Mouse (Mus musculus) ES-E14 (cell line): Measurements from ENCODE around the gene Gabpb2. TPM values are rescaled to one million over a fixed set of nuclear protein-coding genes. Genes with fewer than 3 reads are reported as not detected.
A peak's percentile ranks its signal among the peaks of the same experiment; 100 is the strongest.
"Not testable (repeated sequence)": the region's sequence is repeated elsewhere in the genome, so short reads cannot be mapped to it uniquely, and the experiment has no call there.

ENCODE experiments used
- DNase-seq: peaks from one replicate; pipeline ENCODE4 v3.0.0-alpha.2; 2013; ENCODE audit warnings: low read depth, low spot score
- H3K27ac ChIP-seq: 2 replicates; pipeline ENCODE4 v1.5.1; 2012; ENCODE audit warnings: low read depth, mild to moderate bottlenecking, low read length, moderate library complexity, mixed read lengths; ENCODE audit not compliant: poor library complexity, insufficient read depth, severe bottlenecking
- H3K36me3 ChIP-seq: 2 replicates; pipeline ENCODE4 v1.6.1; 2012; ENCODE audit warnings: mild to moderate bottlenecking, low read length, moderate library complexity, mixed read lengths; ENCODE audit not compliant: control insufficient read depth, poor library complexity, insufficient read depth, severe bottlenecking
- H3K4me1 ChIP-seq, 2 experiments: fragments of 150-350 bp in 1 of 2; sonication (generic) in 1 of 2; 2 replicates each; pipeline ENCODE4 v1.6.1; 2012; ENCODE audit warnings: low read length in 2 of 2, mild to moderate bottlenecking in 1 of 2, mixed read lengths in 1 of 2; ENCODE audit not compliant: control insufficient read depth in 2 of 2, insufficient read depth in 2 of 2, poor library complexity in 1 of 2
- H3K4me3 ChIP-seq, 2 experiments: fragments of 150-350 bp in 1 of 2; sonication (generic) in 1 of 2; 2 replicates each; pipeline ENCODE4 v1.5.1; 2012; ENCODE audit warnings: low read length in 2 of 2, low read depth in 1 of 2, mild to moderate bottlenecking in 1 of 2, mixed read lengths in 1 of 2; ENCODE audit not compliant: insufficient read depth in 1 of 2, poor library complexity in 1 of 2, severe bottlenecking in 1 of 2
- H3K9ac ChIP-seq: 2 replicates; pipeline ENCODE4 v1.6.1; 2012; ENCODE audit warnings: low read depth, mild to moderate bottlenecking, low read length, mixed read lengths; ENCODE audit not compliant: poor library complexity, insufficient read depth, severe bottlenecking
- H3K9me3 ChIP-seq: fragments of 150-350 bp; sonication (generic); 2 replicates; pipeline ENCODE4 v1.6.1; 2012; ENCODE audit warnings: low read depth, mild to moderate bottlenecking, low read length; ENCODE audit not compliant: control insufficient read depth, insufficient read depth
- CHD2 ChIP-seq: IDR thresholded peaks from 2 replicates; pipeline ENCODE4 v1.6.1; 2014; ENCODE audit warnings: mild to moderate bottlenecking, low read depth, low read length, inconsistent platforms
- HCFC1 ChIP-seq: IDR thresholded peaks from 2 replicates; pipeline ENCODE4 v1.6.1; 2012; ENCODE audit warnings: low read length, inconsistent platforms, borderline replicate concordance; ENCODE audit not compliant: insufficient read depth
- MAFK ChIP-seq: IDR thresholded peaks from 2 replicates; pipeline ENCODE4 v1.6.1; 2014; ENCODE audit warnings: mild to moderate bottlenecking, low read depth, low read length, inconsistent platforms; ENCODE audit not compliant: insufficient read depth
- ZC3H11A ChIP-seq: IDR thresholded peaks from 2 replicates; pipeline ENCODE4 v1.6.1; 2012; ENCODE audit warnings: low read depth, mild to moderate bottlenecking, inconsistent platforms, low read length, borderline replicate concordance
- ZNF384 ChIP-seq: IDR thresholded peaks from 2 replicates; pipeline ENCODE4 v1.6.1; 2012; ENCODE audit warnings: low read depth, low read length, inconsistent platforms
- in situ Hi-C, 2 experiments: fragments of 600-800 bp; cut with MboI; formaldehyde crosslinking; loops; one replicate each; pipeline ENCODE4 v1.15.1; 2025; ENCODE audit warnings: low sequenced_read_pairs in 2 of 2, inconsistent platforms in 1 of 2; ENCODE audit not compliant: unreplicated experiment in 2 of 2
- total RNA-seq: library from RNA; depleted of rRNA; stranded (reverse); fragments of 300-350 nt; gene quantifications from 2 replicates; pipeline ENCODE4 v1.2.3, GENCODE M21; 2012

Gabpb2 gene
- total RNA-seq, 1 experiment, result 30.7 TPM

DNA sequence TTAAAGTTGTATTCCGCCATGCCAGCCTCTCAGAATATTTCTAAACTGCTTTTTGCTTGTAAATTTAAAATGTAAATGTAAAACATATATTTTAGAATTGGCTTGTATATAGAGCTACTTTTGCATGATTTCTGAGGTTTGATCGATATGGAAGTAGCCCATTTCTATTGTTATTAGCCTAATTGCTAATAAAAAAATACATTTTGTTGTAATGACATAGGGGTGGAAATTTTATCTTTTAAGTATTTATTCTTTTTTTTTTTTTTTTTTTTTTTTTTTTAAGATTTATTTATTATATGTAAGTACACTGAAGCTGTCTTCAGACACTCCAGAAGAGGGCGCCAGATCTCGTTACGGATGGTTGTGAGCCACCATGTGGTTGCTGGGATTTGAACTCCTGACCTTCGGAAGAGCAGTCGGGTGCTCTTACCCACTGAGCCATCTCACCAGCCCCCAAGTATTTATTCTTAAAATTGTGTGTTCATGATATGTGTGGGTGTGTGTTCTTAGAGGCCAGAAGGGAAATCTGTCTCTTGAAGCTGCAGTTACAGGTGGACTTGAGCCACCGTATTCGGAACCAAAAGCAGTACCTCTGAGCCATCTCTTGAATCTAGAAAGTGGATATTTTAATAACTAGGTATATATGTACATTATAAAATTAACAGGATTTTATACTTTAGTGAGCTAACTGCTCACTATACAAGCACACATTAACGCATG is 4.7 kb downstream of the Gabpb2 start:
- peaks cover 21% of the 10 kb centered on the region for H3K36me3 ChIP-seq
- H3K4me1 ChIP-seq, H3K9ac ChIP-seq, in situ Hi-C loops, H3K4me3 ChIP-seq, H3K9me3 ChIP-seq, DNase-seq, H3K27ac ChIP-seq: not testable (repeated sequence)
- peak; percentile 78 for TF ChIP-seq ZNF384

DNA sequence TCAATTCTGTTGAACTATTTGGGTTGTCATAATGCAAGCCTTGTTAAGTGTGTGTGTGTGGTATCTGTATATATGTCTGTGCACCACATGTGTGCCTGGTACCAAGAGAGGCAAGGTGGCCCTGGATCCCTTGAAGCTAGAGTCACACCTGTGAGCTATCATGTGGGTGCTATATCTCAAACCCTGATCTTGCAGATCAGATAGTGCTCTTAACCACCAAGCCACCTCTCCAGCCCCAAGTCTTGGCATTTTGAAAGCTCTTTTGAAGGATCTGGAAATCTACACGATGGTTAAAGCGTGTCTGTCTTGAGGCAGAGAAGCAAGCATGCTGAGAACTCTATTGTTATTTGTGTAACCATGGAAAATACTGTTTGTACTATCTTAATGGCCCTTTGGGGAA is 7.1 kb downstream of the Gabpb2 start:
- TF ChIP-seq CHD2 (no peak), HCFC1 (no peak), ZNF384 (no peak), ZC3H11A (no peak)
- no peak overlapping the region for H3K27ac ChIP-seq
- H3K36me3 ChIP-seq, result peaks cover 26% of the 10 kb centered on the region
- DNase-seq, result no peak
- no peak overlapping the region for H3K9ac ChIP-seq
- in situ Hi-C loops, result no loop called here
- H3K4me1 ChIP-seq, result no peaks in the 10 kb centered on the region
- no peaks in the 10 kb centered on the region for H3K9me3 ChIP-seq
- H3K4me3 ChIP-seq, result no peak overlapping the region

- Histone ChIP-seq H3K27ac (no peak overlapping the region), H3K9me3 (no peaks in the 10 kb centered on the region), H3K4me3 (no peak overlapping the region), H3K9ac (no peak overlapping the region), H3K4me1 (no peaks in the 10 kb centered on the region), H3K36me3 (peaks cover 28% of the 10 kb centered on the region)
- no peak for DNase-seq
- in situ Hi-C loops, result no loop called here
- no peak for TF ChIP-seq CHD2
- TF ChIP-seq HCFC1, result no peak
These were observed 9.4 kb downstream of the Gabpb2 start for GRCm38 (mm10) chr3:95208286-95208685.

DNA sequence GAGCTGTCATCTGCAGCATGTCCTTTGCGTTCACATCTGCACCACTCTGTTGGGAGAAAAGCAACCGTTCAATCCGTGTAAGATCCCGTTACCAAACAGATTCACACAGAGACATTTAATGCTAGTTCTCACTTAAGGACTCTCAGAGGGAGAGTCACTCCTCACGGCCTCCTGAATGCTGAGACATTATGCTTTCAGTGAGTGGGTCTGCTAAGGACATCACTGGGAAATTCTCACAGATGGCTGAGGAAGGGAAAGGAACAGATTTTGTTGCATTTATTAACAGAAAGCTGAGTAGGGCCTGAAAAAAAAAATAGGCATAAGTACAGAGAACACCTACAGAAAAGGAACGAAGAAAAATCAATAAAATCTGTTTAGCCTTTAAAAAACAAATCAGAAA is 13.8 kb downstream of the Gabpb2 start:
- no peaks in the 10 kb centered on the region for H3K4me1 ChIP-seq
- H3K9me3 ChIP-seq, result no peaks in the 10 kb centered on the region
- H3K36me3 ChIP-seq, result peaks cover 38% of the 10 kb centered on the region
- TF ChIP-seq MAFK (no peak), ZNF384 (no peak), CHD2 (no peak), HCFC1 (no peak), ZC3H11A (no peak)
- H3K9ac ChIP-seq, result no peak overlapping the region
- in situ Hi-C loops, result no loop called here
- no peak overlapping the region for H3K4me3 ChIP-seq
- DNase-seq, result no peak
- no peak overlapping the region for H3K27ac ChIP-seq

- no peak overlapping the region for H3K9ac ChIP-seq
- no peak overlapping the region for H3K4me3 ChIP-seq
- TF ChIP-seq CHD2, result no peak
- TF ChIP-seq MAFK, result no peak
- no peak for TF ChIP-seq ZC3H11A
- no peak for TF ChIP-seq HCFC1
- TF ChIP-seq ZNF384, result no peak
- DNase-seq, result no peak
- peaks cover 38% of the 10 kb centered on the region for H3K36me3 ChIP-seq
- no peaks in the 10 kb centered on the region for H3K9me3 ChIP-seq
- in situ Hi-C loops, result no loop called here
- H3K4me1 ChIP-seq, result no peaks in the 10 kb centered on the region
- no peak overlapping the region for H3K27ac ChIP-seq
These were observed 17.2 kb downstream of the Gabpb2 start for GRCm38 (mm10) chr3:95200562-95200961.
